Mouse (Mus musculus) left cerebral cortex, adult 2 months (tissue): ENCODE results near the gene Ptprs. TPM values are rescaled to one million over a fixed set of nuclear protein-coding genes. Genes with fewer than 3 reads are reported as not detected.

Source experiments
- DNase-seq, 2 experiments: peaks; one replicate each; pipeline ENCODE4 v3.0.0; 2021 to 2022; ENCODE audit warnings: low spot score in 2 of 2, mixed read lengths in 1 of 2; ENCODE audit errors: extremely low spot score in 1 of 2
- H3K27ac ChIP-seq: fragments of 200-600 bp; 2 replicates; pipeline ENCODE4 v1.8.1; 2022
- H3K4me3 ChIP-seq: fragments of 200-600 bp; 2 replicates; pipeline ENCODE4 v1.8.1; 2022
- CTCF ChIP-seq: fragments of 200-600 bp; IDR thresholded peaks from 2 replicates; pipeline ENCODE4 v1.8.1; 2022; ENCODE audit warnings: antibody characterized with exemption, mild to moderate bottlenecking, moderate library complexity
- intact Hi-C: fragments of 180-260 bp; cut with DNase I; formaldehyde crosslinking; loops from one replicate; pipeline ENCODE4 v1.15.1; 2025
- microRNA-seq, 2 experiments: library from miRNA; unstranded; fragments of <30 nt; microRNA quantifications; one replicate each; pipeline ENCODE4 v1.2.0; 2021
- total RNA-seq, 2 experiments: library from RNA; stranded (reverse); gene quantifications; 2 replicates each; pipeline ENCODE4 v1.2.3; 2021

The Ptprs gene
- total RNA-seq, 2 experiments from 2014 or later: 645 to 696 TPM

GRCm38 (mm10) chr17:56365791-56366673, 110.3 kb downstream of the Ptprs start:
- DNase-seq: no peak
- Histone ChIP-seq H3K4me3 (no peak overlapping the region), H3K27ac (peak overlapping the region; percentile 9)
- intact Hi-C loops: no loop called here
- TF ChIP-seq CTCF: no peak

Small RNA genes within 50 kb of the gene (microRNA-seq; reads per million reads assigned to microRNA genes)
- 0.24 to 1.9 reads per million in 2 experiments for gene Mir6977

Other genes starting within 250 kb of the Ptprs start
- 10 to 100 TPM; 31.8 to 34.6 TPM for gene Fem1a, start 219.7 kb downstream of the Ptprs start, total RNA-seq
- 1 to 10 TPM; 6.9 to 7.2 TPM for gene Ticam1, start 199.7 kb downstream of the Ptprs start, total RNA-seq
- 10 to 100 TPM in 1 of 2 experiments, 1 to 10 TPM in 1; 7.7 to 11.4 TPM for gene Plin3, start 183.6 kb downstream of the Ptprs start, total RNA-seq
- not detected for gene Arrdc5, start 176.2 kb downstream of the Ptprs start, total RNA-seq
- gene Uhrf1, start 173.2 kb downstream of the Ptprs start, total RNA-seq: under 1 TPM; 0.70 to 0.91 TPM
- gene Kdm4b, start 150.4 kb downstream of the Ptprs start, total RNA-seq: 10 to 100 TPM; 66.2 to 71.8 TPM
- gene Znrf4, start 35.9 kb upstream of the Ptprs start, total RNA-seq: not detected
- 1 to 10 TPM; 2.5 to 4.0 TPM for gene Gm20219, start 77.9 kb upstream of the Ptprs start, total RNA-seq
- gene Safb2, start 108.1 kb upstream of the Ptprs start, total RNA-seq: 100 to 1,000 TPM; 133 to 148 TPM
- 100 to 1,000 TPM; 160 to 168 TPM for gene Safb, start 108.3 kb upstream of the Ptprs start, total RNA-seq
- gene 2410015M20Rik, start 133.3 kb upstream of the Ptprs start, total RNA-seq: 100 to 1,000 TPM; 123 to 148 TPM
- gene Rpl36, start 136.9 kb upstream of the Ptprs start, total RNA-seq: 100 to 1,000 TPM; 351 to 353 TPM
- 10 to 100 TPM; 62.7 to 62.8 TPM for gene Lonp1, start 150.4 kb upstream of the Ptprs start, total RNA-seq
- gene Catsperd, start 151.7 kb upstream of the Ptprs start, total RNA-seq: under 1 TPM; 0.38 to 0.65 TPM
- gene Ranbp3, start 196.8 kb upstream of the Ptprs start, total RNA-seq: 100 to 1,000 TPM in 1 of 2 experiments, 10 to 100 TPM in 1; 92.7 to 101 TPM
- 100 to 1,000 TPM; 202 to 208 TPM for gene Ndufa11, start 241.3 kb upstream of the Ptprs start, total RNA-seq
- gene Vmac, start 241.5 kb upstream of the Ptprs start, total RNA-seq: 10 to 100 TPM in 1 of 2 experiments, 1 to 10 TPM in 1; 8.8 to 12.7 TPM